8 mouse cellular contexts compared by ENCODE assay signal in the genomic region with DNA sequence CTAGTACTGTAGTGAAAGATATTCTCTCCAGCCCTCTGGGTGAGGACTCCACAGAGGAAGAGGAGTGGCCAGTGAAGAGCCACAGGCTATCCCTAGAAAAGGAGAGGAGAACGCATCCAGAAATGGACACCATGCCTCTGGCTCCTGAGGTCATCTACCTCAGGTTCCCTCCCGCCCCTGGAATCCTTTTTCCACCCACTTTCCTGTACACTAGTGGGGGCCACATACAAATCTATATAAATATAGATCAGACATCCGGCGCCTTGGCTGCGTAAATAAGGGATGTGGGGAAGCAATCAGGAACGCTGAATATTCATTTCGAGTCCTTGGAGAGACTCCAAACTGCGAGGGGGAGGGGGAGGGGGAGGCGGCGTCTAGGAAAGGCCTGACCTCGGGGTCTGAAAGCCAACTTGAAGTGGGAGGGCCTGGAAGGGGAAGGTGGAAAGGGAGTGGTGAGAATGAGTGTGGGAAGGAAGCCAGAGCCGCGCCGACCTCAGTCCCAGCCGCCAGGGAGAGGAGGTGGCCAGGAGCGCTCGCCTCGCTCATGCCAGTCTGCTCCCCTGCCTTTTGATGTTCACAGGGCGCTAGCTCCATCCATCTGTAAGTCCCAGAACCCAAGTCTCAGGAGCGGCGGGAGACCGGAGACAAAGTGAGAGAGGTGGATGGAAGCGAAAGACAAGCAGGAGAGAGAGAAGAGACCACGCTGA. TPM values are rescaled to one million over a fixed set of nuclear protein-coding genes. Genes with fewer than 3 reads are reported as not detected.
DNase-seq lines count a peak whose midpoint lies in the region; ATAC-seq and TF ChIP-seq lines count a peak whose summit lies in the region.

A gene (plus strand): TSS at position 441 of the 707 bp plus-strand sequence.

- peak within 1 kb of the TSS; percentile 28 for H3K9ac ChIP-seq in hindbrain, postnatal 0 days (replicated peaks; ENCODE audit: low read length)
- peak within 1 kb of the TSS; percentile 53 for H3K9ac ChIP-seq in midbrain, embryonic 11.5 days (ENCODE audit: low read length)
- H3K9ac ChIP-seq in stomach, embryonic 15.5 days = peak within 1 kb of the TSS; percentile 45

- H3K4me2 ChIP-seq in hindbrain, postnatal 0 days (ENCODE audit: low read depth, low read length) = peak within 1 kb of the TSS; percentile 83
- H3K4me2 ChIP-seq in midbrain, embryonic 11.5 days = peak within 1 kb of the TSS; percentile 54
- H3K4me2 ChIP-seq in stomach, embryonic 15.5 days = peak within 1 kb of the TSS; percentile 62

- intact Hi-C loops in gastrocnemius, postnatal 36 days (cut with DNase I) = no loop called here
- intact Hi-C loops in left cerebral cortex, postnatal 4 days (cut with DNase I) = no loop called here

- no peaks in the 10 kb centered on the region for H3K36me3 ChIP-seq in hindbrain, postnatal 0 days (ENCODE audit: insufficient read depth, low read length)
- no peaks in the 10 kb centered on the region for H3K36me3 ChIP-seq in midbrain, embryonic 11.5 days (ENCODE audit: control insufficient read depth, insufficient read depth, low read length)
- no peaks in the 10 kb centered on the region for H3K36me3 ChIP-seq in stomach, embryonic 15.5 days

- peak; percentile 30; the same call in 1 of the 2 replicates for TF ChIP-seq CTCF in hindbrain, postnatal 0 days (IDR thresholded peaks at IDR 0.05; ENCODE audit: low read depth)

- no peaks in the 10 kb centered on the region for H3K27me3 ChIP-seq in hindbrain, postnatal 0 days (ENCODE audit: insufficient read depth, low read length)
- no peaks in the 10 kb centered on the region for H3K27me3 ChIP-seq in midbrain, embryonic 11.5 days (ENCODE audit: control insufficient read depth, insufficient read depth, low read length)
- no peaks in the 10 kb centered on the region for H3K27me3 ChIP-seq in stomach, embryonic 15.5 days (replicated peaks)

- H3K27ac ChIP-seq in hindbrain, postnatal 0 days = 0 out of 2 replicates have a peak within 1 kb of the TSS, but pooled peaks have one; percentile 48
- no peak within 1 kb of the TSS for H3K27ac ChIP-seq in midbrain, embryonic 11.5 days (ENCODE audit: low read depth, low read length)
- peak within 1 kb of the TSS; percentile 76 for H3K27ac ChIP-seq in stomach, embryonic 15.5 days

- 0 out of 2 replicates have a peak, but pooled peaks cover 6% of the 10 kb centered on the region for H3K4me1 ChIP-seq in hindbrain, postnatal 0 days (ENCODE audit: insufficient read depth, low read length)
- peaks cover 6% of the 10 kb centered on the region; the same call in 1 of the 2 replicates for H3K4me1 ChIP-seq in midbrain, embryonic 11.5 days (ENCODE audit: control insufficient read depth, insufficient read depth, low read length)
- no peaks in the 10 kb centered on the region for H3K4me1 ChIP-seq in stomach, embryonic 15.5 days

- DNase-seq in ZHBTc4 (ENCODE audit: low read depth, low spot score) = peak; percentile 84
- DNase-seq in embryo, embryonic 10.5 days (ENCODE audit: low spot score) = peak; percentile 79
- peak; percentile 64 to 67 for DNase-seq in gastrocnemius, postnatal 36 days
- DNase-seq in hindbrain, postnatal 0 days (ENCODE audit: low spot score) = peak; percentile 51
- peak; percentile 51 for DNase-seq in left cerebral cortex, postnatal 4 days
- DNase-seq in midbrain, embryonic 11.5 days (ENCODE audit: low spot score, missing footprints) = peak; percentile 93
- DNase-seq in spleen, postnatal 4 days (ENCODE audit: low spot score in 2 of 2) = no peak

- H3K4me3 ChIP-seq in hindbrain, postnatal 0 days (ENCODE audit: low read length) = peak within 1 kb of the TSS; percentile 37
- H3K4me3 ChIP-seq in midbrain, embryonic 11.5 days (ENCODE audit: low read depth, low read length) = peak within 1 kb of the TSS; percentile 31
- peak within 1 kb of the TSS; percentile 45 for H3K4me3 ChIP-seq in stomach, embryonic 15.5 days (replicated peaks)

- no peaks in the 10 kb centered on the region for H3K9me3 ChIP-seq in hindbrain, postnatal 0 days (ENCODE audit: low read length)
- no peaks in the 10 kb centered on the region for H3K9me3 ChIP-seq in midbrain, embryonic 11.5 days (ENCODE audit: control insufficient read depth, low read length)
- no peaks in the 10 kb centered on the region for H3K9me3 ChIP-seq in stomach, embryonic 15.5 days

- WGBS in hindbrain, postnatal 0 days = 2% methylated on average over 24 of the region's 24 CpGs
- WGBS in midbrain, embryonic 11.5 days = 8% methylated on average over 24 of the region's 24 CpGs
- WGBS in stomach, embryonic 15.5 days = 2% methylated on average over 24 of the region's 24 CpGs

- peak; percentile 69 for ATAC-seq in hindbrain, postnatal 0 days
- ATAC-seq in midbrain, embryonic 11.5 days (ENCODE audit: low FRiP score) = peak; percentile 82
- ATAC-seq in stomach, embryonic 15.5 days (ENCODE audit: insufficient read depth, low FRiP score, low read depth) = peak; percentile 78

RNA-seq across cellular contexts. Expression of the gene that starts here (rescaled TPM):
- 10 to 100 TPM; 19.0 to 21.4 TPM for total RNA-seq in gastrocnemius, postnatal 36 days (2021)
- total RNA-seq in hindbrain, postnatal 0 days (2014; rRNA removed) = 19.9 and 31.9 TPM in 2 replicates
- 13.6 and 16.7 TPM in 2 replicates for polyA plus RNA-seq in hindbrain, postnatal 0 days (2015; fragmentation: Nextera tagmentation; extraction: Ambion mirVana)
- total RNA-seq in left cerebral cortex, postnatal 4 days (2021) = 10 to 100 TPM; 26.7 to 32.8 TPM
- 14.8 and 17.1 TPM in 2 replicates for polyA plus RNA-seq in midbrain, embryonic 11.5 days (2014; fragmentation: Nextera tagmentation; extraction: Ambion mirVana)
- polyA plus RNA-seq in stomach, embryonic 15.5 days (2015; fragmentation: Nextera tagmentation; extraction: Ambion mirVana) = 52.5 and 61.1 TPM in 2 replicates

Comparison
In these comparisons a context has a peak if more than half of its experiments do, and no peak if none do; other contexts are left out.
1. DNase-seq: peak in ZHBTc4 (single experiment), embryo, embryonic 10.5 days (single experiment), gastrocnemius, postnatal 36 days (2 of 2), hindbrain, postnatal 0 days (single experiment), left cerebral cortex, postnatal 4 days (single experiment) and midbrain, embryonic 11.5 days (single experiment); none in spleen, postnatal 4 days (0 of 2).
2. Peak in every context shown above with its lines, with median percentiles within 50 percentile points of each other: ATAC-seq, H3K4me2 ChIP-seq, H3K4me3 ChIP-seq and H3K9ac ChIP-seq.